Mouse (Mus musculus) olfactory bulb, adult 2 months (tissue): ENCODE measurements at regions not wholly inside any gene's neighbourhood (a gene's known extent, or its start where the extent isn't known, plus 50 kb on each side); places are given as distances from the start of the nearest gene placed in this dataset.

ENCODE experiments used
- H3K27ac ChIP-seq: fragments of 200-500 bp; 2 replicates; pipeline ENCODE4 v1.5.1; 2012; ENCODE audit warnings: low read depth, low read length; ENCODE audit not compliant: insufficient read depth
- H3K4me1 ChIP-seq: fragments of 200-500 bp; 2 replicates; pipeline ENCODE4 v1.6.1; 2012; ENCODE audit warnings: low read length; ENCODE audit not compliant: control insufficient read depth, insufficient read depth
- H3K4me3 ChIP-seq: fragments of 200-500 bp; 2 replicates; pipeline ENCODE4 v1.5.1; 2012; ENCODE audit warnings: mild to moderate bottlenecking, low read depth, low read length, moderate library complexity; ENCODE audit not compliant: insufficient read depth
- CTCF ChIP-seq: fragments of 200-500 bp; IDR thresholded peaks from 2 replicates; pipeline ENCODE4 v1.5.1; 2012; ENCODE audit warnings: low read depth, mild to moderate bottlenecking, low read length, moderate library complexity; ENCODE audit not compliant: insufficient read depth
- POLR2A ChIP-seq: fragments of 200-500 bp; IDR thresholded peaks from 2 replicates; pipeline ENCODE4 v1.6.1; 2012; ENCODE audit warnings: mild to moderate bottlenecking, low read depth, low read length, moderate library complexity; ENCODE audit not compliant: insufficient read depth
- WGBS: fragments of 180-500 bp; shearing (Covaris S2); methylation state at CpG from one replicate; pipeline ENCODE4 v1.1.7; 2018; 5-methylcytosine and 5-hydroxymethylcytosine counted together

- Histone ChIP-seq H3K27ac (no peak overlapping the region), H3K4me3 (no peak overlapping the region), H3K4me1 (peaks cover 38% of the 10 kb centered on the region)
- WGBS, result 45% methylated on average over 5 of the region's 5 CpGs
- no peak for TF ChIP-seq CTCF
- TF ChIP-seq POLR2A, result no peak
Measured at GRCm38 (mm10) chr6:31072559-31072958, 113.7 kb upstream of the Klf14 start.

- Histone ChIP-seq H3K27ac (no peak overlapping the region), H3K4me3 (no peak overlapping the region), H3K4me1 (peaks cover 45% of the 10 kb centered on the region)
- 58% methylated on average over 8 of the region's 8 CpGs for whole genome bisulfite sequencing
- TF ChIP-seq POLR2A (no peak), CTCF (no peak)
Measured at GRCm38 (mm10) chr6:31073338-31073737, 114.5 kb upstream of the Klf14 start.

- Histone ChIP-seq H3K27ac (no peak overlapping the region), H3K4me3 (no peak overlapping the region), H3K4me1 (peaks cover 53% of the 10 kb centered on the region)
- 74% methylated on average over 9 of the region's 9 CpGs for WGBS
- TF ChIP-seq POLR2A (no peak), CTCF (no peak)
Measured at GRCm38 (mm10) chr6:31074394-31074793, 115.5 kb upstream of the Klf14 start.

GRCm38 (mm10) chr6:31075209-31075571 is 116.3 kb upstream of the Klf14 start:
- H3K4me1 ChIP-seq, result peaks cover 58% of the 10 kb centered on the region
- TF ChIP-seq POLR2A (no peak), CTCF (no peak)
- H3K4me3 ChIP-seq, result no peak overlapping the region
- H3K27ac ChIP-seq, result no peak overlapping the region
- 59% methylated on average over 2 of the region's 2 CpGs for WGBS

- H3K4me1 ChIP-seq, result peaks cover 60% of the 10 kb centered on the region
- 20% methylated on average over 13 of the region's 13 CpGs for WGBS
- peak overlapping the region; percentile 8; the same call in 1 of the 2 replicates for H3K27ac ChIP-seq
- H3K4me3 ChIP-seq, result no peak overlapping the region
- TF ChIP-seq POLR2A (no peak), CTCF (peak; percentile 95)
Measured at GRCm38 (mm10) chr6:31075572-31076477, 116.9 kb upstream of the Klf14 start.

GRCm38 (mm10) chr6:31076478-31076834 is 117.6 kb upstream of the Klf14 start:
- Histone ChIP-seq H3K27ac (0 out of 2 replicates have a peak overlapping the region, but pooled peaks have one; percentile 12), H3K4me3 (no peak overlapping the region), H3K4me1 (peaks cover 61% of the 10 kb centered on the region)
- TF ChIP-seq CTCF, result no peak
- no peak for TF ChIP-seq POLR2A
- 62% methylated on average over 6 of the region's 6 CpGs for WGBS

GRCm38 (mm10) chr6:31077216-31077615 is 118.3 kb upstream of the Klf14 start:
- 48% methylated on average over 9 of the region's 9 CpGs for WGBS
- peaks cover 58% of the 10 kb centered on the region for H3K4me1 ChIP-seq
- TF ChIP-seq POLR2A (no peak), CTCF (no peak)
- H3K27ac ChIP-seq, result no peak overlapping the region
- no peak overlapping the region for H3K4me3 ChIP-seq

GRCm38 (mm10) chr6:31077779-31078178 is 118.9 kb upstream of the Klf14 start:
- H3K4me3 ChIP-seq, result no peak overlapping the region
- H3K4me1 ChIP-seq, result peaks cover 64% of the 10 kb centered on the region
- no peak for TF ChIP-seq CTCF
- no peak for TF ChIP-seq POLR2A
- 76% methylated on average over 9 of the region's 9 CpGs for WGBS
- no peak overlapping the region for H3K27ac ChIP-seq

- H3K27ac ChIP-seq, result no peak overlapping the region
Measured at GRCm38 (mm10) chr6:31078413-31078812, 119.5 kb upstream of the Klf14 start.

More at GRCm38 (mm10) chr6:31078413-31078812, 119.5 kb upstream of the Klf14 start:
- TF ChIP-seq CTCF (no peak), POLR2A (no peak)
- Histone ChIP-seq H3K4me1 (peaks cover 65% of the 10 kb centered on the region), H3K4me3 (no peak overlapping the region)
- WGBS, result 67% methylated on average over 6 of the region's 6 CpGs
